Mouse (Mus musculus) thymus, postnatal 25 days (tissue): ENCODE data around the gene Cd151.

ENCODE experiments used
- DNase-seq: peaks from one replicate; pipeline ENCODE4 v3.0.0; 2022

The Cd151 gene

DNA sequence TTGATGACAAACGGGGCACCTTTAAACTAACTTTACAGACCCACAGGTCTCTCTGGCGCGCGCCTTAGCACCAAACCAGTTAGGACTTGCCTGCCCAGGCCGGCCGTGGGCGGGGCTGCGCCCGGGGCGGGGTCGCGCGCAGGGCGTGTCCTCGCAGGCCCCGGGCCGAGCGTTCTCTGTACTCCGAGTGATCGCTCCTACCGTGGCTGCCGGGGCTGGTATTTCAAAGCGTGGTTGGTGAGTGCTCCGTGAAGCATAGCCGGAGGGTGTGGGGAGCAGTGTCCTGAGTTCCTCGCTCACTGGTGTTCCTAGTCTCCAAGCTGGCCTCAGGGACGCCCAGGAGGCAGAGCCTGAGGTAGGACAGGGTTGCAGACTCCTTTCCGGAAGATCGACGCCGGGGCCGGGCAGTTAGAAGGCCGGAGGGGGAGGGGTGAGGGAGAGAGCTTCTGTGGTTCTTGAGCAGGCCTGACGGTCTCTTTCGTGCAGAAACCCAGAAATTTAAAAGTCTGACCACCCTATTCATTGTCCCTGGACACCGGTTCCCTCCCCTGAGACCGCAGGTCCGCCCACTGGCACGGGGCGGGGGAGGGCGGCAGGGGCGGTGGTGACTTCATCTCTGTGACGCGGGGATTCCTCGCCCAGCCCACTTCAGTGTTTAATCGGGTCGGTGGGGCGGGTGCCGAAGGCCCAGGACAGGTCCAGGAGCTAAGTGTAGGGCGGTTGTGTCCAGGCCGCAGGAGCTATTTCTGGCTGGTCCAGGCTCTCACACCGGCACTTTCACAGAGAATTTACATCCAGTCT lies at the start of gene Cd151:
Gene Cd151 (plus strand): TSS at position 163 of the 801 bp plus-strand sequence.
- peak; percentile 77 for DNase-seq

DNA sequence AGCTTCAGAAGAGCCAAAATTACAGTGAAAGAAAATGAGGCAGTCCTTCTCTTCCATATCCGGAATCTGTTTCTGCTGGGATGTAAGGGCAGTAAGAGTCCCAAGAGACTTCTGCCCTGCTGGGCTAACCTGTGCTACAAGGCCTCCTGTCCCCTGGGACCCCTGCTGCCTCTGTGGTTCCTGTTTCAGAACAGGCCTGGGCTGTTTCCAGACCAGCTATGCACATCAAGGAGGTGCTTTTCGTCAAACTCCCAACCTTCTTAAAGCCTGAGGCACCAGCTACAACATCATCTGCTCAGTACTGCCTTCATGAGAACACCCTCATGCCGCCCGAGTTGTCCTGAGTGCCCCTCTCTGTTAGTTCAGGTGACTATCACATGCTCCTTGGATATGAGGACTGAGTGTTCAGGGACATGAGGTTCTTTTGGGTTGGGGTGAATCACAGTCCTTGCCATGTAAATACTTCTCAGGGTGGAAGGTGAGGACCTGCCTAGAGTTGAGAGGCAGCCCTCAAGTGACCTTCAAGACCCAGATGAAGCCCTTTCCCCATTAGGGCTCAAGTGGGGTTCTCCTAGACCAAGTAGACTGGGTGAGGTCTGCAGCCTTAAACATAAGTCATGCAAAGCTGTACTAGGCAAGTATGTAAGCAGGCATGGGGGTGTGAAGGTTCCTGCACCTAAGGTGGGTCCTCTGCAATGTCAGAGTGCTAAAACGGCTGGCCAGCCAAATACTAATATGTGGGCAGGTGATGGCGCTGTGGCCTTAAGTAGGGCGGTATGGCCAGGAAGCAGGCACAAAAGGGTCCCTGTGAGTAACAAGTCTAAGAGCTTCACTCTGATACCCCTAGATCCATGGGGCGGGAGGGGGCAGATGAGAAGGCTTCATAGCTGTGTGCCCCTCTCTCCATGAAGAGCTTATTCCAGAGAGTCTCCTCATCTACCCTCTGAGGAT lies 49.2 kb upstream of the Cd151 start:
- no peak for DNase-seq

DNA sequence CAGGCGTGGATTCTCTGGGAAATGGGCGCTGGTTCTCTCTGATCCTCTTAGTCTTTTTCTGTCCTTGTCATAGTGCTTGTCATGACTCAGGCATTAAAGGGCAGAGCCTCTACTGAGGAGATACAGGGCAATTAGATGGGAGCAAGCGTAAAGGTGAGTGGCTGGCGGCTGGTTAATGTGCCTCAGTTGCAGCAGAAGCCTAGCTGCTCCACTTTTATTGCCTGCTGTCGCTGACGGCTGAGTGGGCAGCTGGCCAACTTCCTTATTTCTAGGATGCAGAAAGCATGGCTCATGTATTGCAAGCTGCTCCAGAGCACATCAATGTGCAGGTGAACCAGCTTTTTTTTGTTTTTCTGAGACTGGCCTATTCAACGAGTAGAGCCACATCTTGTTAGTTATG lies 48.2 kb upstream of the Cd151 start:
- DNase-seq, result no peak

DNA sequence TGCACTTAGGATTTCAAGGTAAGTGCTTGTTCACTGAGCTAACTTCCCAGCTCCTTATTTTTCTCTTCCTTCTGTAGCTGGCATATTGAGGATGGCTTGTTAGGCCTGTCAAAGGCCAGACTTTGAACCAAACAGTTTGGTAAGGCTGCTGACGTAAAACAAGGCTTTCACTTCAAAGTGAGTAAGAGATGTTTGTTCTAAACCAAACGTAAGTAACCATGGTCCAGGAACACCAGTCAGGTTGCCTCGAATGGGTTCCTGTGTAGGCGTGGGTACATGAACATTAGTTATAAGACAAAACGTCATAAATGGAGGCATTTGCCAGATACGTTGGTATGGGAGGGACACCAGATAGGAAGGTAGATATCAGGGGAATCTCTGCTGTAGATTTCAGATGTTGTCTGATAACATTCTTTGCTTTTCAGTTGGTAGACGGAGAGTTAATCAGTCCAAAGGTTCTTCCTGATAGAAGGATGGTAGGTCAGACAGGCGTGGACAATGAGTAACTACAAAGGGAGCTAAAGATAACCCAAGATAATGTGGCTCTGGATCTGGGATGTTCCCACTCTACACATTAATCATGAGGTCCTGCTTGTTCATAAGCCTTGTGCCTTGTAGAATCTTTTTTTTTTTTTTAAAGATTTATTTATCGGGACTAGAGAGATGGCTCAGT lies 47.0 kb upstream of the Cd151 start:
- DNase-seq, result no peak

DNA sequence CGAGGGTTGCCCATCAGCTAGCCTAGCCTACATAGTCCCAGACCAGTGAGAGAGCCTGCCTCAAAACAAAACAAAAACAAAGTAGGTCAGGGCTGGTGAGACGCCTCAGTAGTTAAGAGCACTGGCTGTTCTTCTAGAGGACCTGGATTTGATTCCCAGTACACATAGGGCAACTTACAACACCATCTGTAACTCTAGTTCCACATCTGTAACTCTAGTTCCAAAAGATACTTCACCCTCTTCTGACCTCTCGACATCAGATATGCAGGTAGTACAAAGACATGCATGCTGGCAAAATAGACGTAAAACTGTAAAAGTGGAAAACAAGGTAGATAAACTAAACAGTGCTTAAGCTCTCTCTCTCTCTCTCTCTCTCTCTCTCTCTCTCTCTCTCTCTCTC lies 43.4 kb upstream of the Cd151 start:
- DNase-seq, result no peak

DNA sequence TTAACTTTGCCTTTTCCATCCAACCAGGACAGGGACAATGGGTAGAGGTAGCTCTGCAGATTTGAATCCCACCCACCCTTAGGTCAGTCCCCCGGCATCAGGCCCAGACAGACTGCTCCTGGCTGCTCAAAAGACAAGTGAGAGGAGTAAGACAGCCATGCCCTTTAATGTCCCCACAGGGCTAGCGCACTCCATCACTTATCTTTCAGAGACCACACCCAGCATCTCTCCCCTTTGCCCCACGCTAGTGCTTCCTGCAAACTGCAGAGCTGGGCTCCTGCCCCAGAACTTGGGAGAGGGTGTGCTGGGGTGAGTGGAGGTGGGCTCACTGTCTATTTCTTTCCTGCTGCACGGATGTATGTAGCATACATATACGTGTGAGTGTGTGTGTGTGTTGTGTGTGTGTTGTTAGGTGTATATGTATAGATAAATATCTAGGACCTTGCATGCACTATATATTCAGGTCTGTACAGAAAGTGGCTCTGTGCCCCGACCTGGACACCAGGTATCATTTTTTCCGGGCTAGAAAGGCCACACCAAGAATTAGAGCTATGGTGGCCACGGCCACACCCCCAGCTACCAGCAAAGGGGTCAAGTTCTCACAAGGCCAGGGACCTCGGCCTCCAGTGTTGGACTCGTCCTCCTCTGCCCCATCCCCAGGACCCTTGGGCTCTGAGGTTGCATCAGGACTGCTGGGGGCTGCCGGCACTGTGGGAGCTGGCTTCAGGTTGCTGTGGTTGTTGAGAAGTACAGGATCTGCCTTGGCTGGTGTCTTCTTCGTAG lies 40.1 kb upstream of the Cd151 start:
- DNase-seq, result no peak

DNA sequence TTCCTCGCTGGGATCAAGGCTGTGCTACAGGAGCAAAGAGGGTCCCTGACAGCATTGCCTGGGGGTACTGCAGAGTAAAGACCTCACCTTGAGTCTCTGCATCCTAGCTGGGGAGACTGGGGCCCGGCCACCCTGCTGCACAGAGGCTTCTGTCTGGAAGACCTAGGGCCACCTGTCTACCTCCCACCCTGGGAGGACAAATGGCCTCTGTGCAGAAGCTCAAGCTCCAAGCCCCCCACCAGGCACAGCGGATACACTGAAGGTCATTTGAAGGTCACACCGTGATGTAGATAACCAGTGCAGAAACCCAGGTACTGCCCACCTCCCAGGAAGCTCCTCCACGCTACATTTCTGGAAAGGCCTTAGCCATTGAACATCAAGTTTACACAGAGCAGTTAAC lies 38.5 kb upstream of the Cd151 start:
- DNase-seq, result no peak

DNA sequence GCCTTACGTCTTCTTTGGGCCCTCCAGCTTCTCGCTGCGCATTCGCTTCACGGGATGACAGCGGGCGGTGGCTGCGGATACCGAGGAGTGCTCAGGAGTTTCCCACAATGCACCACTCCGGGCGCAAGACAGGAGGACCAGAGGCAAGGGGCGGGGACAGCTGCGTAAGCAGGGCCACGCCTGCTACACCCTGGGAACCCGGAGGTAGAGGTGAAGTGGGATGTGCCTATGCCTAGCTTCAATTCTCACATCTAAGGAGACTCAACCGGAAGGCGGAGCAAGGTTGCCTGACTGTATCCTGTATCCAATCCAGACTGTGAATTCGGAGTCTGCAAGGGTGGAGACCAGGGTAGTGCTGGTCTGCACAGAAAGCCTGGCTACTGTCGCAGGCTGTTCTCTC lies 37.9 kb upstream of the Cd151 start, which contains the start of gene Cend1:
Gene Cend1 (minus strand): TSS at position 182 of the 400 bp plus-strand sequence.
- DNase-seq, result no peak

DNA sequence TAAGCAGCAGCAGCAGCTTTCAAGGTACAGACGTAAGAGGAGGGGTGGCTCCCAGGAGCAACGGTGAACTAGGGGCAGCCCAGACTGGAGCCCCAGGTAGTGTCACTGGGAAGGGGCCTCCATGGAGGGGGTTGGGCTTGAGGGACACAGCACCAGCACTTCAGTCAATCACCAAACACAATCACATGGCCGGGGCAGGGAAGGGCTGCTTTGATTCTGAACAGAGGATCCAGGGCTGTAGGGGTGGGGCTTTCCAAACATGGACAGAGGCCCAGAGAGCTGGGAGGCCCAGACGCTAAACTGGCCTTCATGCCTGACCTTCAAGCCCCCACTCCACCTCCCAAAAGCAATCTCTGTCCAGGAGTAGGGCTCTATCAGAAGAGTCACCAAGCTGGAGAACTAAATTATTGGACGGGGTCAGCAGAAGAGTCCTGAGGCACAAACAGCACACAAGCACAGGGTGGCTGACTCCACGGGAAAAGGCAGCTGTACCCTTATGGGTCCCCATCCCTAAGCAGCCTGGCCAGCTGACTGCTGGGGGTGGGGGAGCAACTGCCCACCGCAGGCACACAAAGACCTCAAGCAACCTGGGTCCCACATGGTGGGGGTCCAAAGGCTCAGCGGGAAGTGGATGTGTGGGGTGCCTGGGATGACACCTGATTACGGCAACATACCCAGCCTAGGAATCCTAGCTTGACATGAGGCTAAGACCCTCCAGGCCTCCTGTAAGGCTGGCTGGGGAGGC lies 37.2 kb upstream of the Cd151 start:
- no peak for DNase-seq

DNA sequence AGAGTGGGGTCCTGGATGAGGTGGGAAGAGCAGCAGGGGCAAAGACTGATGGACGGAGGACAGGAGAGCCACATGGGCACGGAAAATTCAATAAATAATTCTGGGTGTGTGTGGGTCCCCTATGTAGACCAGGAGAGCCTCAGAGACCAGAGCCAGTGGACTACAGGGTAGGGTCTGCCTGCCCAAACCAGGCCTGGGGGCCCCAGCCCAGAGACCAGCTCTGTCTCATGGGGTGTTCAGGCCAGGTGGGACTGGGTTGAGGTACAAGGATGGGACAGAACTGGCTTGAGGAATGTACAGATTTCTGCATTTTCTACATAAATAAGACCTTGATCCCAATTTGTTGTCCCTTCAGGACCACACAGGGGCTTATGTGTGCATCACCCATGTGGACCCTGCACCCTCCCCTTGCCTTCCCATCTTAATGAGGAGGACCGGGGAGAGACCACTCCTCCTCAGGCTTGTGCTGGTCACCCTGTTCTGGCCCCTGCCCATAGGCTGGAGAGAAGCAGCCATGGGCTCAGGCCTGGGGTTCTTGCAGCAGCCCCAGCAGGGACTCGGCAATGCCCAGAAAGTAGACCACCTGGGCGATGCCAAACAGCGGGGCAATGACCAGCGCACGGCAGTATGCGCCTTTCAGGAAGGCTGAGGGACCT lies 36.5 kb upstream of the Cd151 start:
- no peak for DNase-seq

DNA sequence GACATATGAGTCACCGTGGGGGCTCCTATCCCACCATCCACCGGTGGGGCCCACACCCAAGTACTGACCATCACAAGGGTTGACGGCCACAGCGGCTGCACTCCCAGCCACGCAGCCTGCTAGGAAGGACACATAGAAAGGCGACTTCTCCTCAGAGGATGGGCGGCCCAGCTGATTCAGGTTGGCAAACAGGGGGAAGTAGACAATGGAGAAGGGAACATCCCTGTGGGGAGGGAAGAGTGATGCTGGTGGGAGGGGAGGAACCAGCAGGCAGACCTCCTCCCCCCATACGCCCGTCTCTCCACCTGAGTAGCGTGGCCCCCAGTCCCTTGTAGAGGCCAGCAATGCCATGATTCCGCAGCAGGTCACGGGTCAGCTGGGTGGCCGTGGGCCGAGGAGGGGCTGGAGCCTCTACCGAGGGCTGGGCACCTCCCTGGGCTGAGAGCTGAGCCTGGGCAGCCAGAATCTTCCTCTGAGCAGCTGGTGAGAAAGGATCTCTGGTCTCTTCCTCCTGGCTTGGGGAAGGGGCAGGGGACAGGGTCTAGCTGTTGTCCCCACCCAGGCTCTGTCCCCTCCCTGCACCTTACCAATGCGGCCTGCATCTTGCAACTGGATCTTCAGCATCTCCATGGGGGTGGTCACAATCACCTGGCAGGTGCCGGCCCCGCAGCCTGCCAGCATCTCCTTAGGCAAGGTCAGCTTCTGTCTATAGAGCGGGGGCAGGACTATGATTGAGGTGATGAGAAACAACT lies 35.6 kb upstream of the Cd151 start:
- no peak for DNase-seq

DNA sequence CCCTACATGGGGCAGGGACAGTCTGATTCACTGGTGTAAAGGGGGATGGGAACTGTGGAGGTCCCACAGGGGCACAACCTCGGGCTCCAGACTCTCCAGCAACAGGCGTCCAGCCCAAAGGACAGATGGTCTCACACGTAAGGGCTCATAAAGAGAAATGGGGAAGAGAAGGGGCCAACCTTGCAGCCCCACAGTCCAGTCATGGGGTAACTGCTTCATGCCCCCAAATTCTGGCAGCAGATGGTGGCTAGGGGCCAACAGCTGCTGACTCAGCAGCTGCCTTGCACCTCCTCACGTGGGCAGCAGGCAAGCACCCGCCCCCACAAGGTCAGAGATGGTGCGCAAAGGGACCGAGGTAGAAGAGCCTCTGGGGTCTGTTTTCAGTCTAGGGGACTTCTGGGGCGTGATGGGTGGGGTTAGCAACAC lies 35.0 kb upstream of the Cd151 start:
- no peak for DNase-seq

DNA sequence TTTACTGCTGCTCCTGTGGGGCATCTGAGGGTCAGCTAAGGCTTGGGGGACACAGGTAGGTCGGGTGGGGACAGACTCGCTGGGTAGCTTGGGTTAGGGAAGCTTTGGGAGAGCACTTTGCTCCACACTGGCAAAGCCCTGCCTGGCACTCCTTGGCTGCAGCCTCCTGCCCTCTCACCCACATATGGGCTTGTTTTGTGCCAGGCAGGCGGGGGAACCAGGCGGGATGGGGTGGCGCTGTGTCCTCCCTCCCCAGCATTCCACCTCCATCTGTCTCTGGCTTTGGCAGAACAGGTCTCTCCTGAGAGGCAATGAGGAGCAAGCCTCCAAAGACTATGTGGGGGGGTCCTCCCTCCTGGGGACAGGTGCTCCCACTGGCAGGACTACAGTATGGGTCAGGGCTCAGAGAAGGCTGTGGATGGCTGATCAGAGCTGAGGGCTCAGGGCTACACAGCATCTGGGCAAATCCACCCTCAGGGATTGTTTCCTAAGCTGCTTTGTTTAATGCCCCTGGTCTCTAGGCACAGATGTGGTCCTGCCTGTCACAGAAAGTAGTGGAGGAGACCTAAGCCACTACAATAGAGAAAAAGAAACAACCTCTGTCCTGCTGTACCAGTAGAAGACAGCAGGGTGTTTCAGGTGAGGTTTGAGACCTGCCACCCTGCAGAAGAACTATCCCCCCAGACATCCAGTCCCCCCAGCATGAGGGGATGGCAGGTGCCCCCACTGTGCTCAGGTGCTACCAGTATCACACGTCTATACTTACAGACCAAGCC lies 34.3 kb upstream of the Cd151 start:
- DNase-seq, result no peak

DNA sequence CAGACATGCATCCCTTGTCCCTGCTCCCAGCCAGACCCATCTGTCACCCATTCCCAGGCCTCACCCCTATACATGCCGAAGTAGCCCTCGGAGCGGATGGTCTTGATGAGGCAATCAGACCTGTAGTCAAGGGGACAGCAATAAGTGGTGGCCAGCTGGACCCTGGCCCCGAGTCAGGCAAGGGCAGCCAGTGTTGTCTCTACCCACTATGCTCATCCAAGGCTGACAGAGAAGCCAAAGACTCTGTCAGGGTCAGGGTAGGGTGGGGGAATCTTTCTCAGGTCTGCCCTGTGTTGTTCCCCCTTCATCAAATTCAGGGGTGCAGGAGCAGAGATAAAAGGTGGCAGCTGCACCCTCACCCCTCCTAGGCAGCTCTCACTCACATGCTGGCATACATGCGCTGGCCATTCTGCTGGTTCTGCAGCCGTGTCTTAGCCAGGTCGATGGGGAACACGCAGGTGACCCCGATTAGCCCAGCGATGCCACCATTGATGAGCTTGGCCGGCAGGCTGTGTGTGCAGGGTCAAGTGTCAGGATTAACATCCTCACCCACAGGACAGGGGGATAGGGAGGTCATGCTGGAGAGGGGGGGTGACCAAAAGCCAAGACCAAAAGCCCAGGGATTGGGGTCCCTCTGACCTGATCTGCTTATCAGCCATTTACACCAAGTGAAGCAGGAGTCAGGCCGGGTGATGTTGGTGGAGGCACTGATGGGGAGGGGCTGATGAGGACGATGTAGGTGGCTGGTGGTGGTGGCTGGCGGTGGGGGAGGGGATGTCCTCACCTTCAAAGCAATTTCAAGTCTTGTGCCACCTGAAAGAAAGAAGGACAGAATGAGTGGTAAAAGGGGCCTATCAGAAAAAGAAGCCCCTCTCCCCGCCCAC lies 33.4 kb upstream of the Cd151 start:
- DNase-seq, result no peak

DNA sequence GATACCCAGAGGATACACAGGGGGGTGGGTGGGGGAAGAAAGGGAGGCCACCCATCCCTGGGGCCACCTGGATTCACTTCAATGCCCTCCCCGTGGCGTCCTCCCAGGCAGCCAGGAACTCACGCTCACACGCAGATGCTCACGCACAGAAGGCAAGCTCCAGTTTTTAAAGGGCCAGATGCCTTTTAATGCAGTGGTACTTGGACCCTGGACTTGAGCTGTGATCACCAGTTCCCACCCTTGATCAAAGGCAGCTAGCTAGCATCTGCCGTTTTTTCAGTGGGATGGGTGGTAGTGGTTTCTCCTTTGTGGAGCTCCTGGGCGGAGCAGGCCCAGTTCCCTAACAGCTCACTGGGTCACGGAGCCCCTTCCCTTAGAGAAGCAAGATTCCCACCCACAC lies 32.7 kb upstream of the Cd151 start:
- peak; percentile 41 for DNase-seq

DNA sequence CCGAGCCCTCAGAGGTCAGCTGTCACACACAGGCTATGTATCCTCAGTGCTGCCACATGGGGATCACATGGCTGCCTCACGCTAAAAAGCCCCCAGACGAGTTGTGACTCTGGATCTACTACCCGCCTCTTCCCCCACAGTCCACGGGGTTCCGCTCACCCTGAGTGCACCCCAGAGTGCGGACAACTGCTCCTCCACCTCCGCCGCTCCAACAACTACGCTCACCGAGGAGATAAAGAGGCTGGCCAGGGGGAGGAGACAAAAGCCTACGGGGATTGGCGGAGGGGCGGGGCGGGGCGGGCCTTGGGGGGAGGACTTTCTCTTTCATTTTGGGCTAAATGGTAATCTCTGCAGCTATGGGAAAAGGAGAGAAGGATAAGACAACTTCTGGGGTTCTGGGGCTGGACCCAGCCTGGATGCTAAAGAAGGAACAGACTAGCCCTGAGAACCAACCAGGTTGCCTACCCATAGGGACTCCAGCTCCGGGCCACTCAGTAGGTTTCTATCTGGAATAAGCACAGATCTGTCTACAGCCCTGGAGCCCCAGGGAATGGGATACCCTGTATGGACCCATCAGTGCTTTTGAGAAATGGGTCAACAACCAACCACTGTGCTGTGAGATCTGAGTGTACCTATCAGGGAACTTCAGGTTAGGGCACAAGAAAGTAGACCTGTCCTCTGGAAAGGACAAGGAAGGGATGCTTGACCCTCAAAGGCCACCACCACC lies 31.9 kb upstream of the Cd151 start:
- DNase-seq, result peak; percentile 66

DNA sequence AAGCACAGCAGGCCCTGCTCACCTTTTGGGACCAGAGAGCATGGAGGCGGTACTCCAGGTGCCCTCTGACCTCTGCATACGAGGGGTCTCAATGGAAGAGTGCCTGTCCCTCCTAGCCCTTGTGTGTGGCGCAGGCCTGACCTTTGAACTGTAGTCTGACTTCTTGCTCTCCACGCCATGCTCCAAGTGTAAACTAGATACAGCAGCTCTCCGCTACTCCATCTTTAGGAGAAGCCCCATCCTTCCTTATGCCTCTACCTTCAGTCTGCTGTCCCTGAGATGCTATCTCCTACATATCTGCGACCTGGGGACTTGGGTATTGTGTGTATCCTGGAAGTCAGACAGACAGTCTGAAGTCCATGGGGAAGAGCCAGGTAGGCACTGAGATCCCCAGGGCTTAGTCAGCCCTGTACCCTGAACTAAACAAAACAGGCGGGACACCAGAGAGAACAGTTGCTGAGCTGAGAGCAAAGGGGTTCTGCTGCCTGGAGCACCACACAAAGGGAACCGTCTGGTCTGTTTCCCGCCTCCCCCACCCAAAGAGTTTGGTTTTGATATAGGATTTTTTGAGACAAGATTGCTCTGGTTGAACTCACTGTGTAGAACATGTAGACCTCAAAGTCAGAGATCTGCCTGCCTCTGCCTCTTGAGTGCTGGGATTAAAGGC lies 31.2 kb upstream of the Cd151 start:
- DNase-seq, result no peak
